Mouse (Mus musculus): ENCODE results near the gene Naif1.

- TF ChIP-seq CTCF (conservative IDR thresholded peaks at IDR 0.05; ENCODE audit: low read length) (no peak), POU5F1 (IDR thresholded peaks at IDR 0.05; ENCODE audit: borderline replicate concordance, low read length) (no peak), NANOG (IDR thresholded peaks at IDR 0.05; ENCODE audit: borderline replicate concordance, low read length) (no peak)
These were observed 36.3 kb upstream of the Naif1 start for GRCm38 (mm10) chr2:32413936-32414335.

Data from E14TG2a.4 (cell line).